In genomic region chr12:109045581-109045980, GRCm38 (mm10) we compare ENCODE assay signal across 21 mouse cellular contexts. TPM values are rescaled to one million over a fixed set of nuclear protein-coding genes. Genes with fewer than 3 reads are reported as not detected.
DNase-seq lines count a peak whose midpoint lies in the region; ATAC-seq lines count a peak whose summit lies in the region.
"Had no signal": no experiment of that assay in that cellular context is flagged by ENCODE, and none has a peak within 500 bp of the region (broad histone marks: within the 10 kb centered on the region; RNA-seq: fewer than 3 reads in every experiment).

No protein-coding gene starts in this region.

- H3K4me3 ChIP-seq in embryonic facial prominence, embryonic 10.5 days: no peak overlapping the region
- H3K4me3 ChIP-seq in forebrain, embryonic 11.5 days (ENCODE audit: low read depth, low read length): no peak overlapping the region

- H3K27me3 ChIP-seq in embryonic facial prominence, embryonic 10.5 days (replicated peaks; ENCODE audit: low read depth, poor library complexity, severe bottlenecking): peaks cover 80% of the 10 kb centered on the region
- H3K27me3 ChIP-seq in forebrain, embryonic 11.5 days (ENCODE audit: control insufficient read depth, insufficient read depth, low read length): peaks cover 5% of the 10 kb centered on the region; the same call in 1 of the 2 replicates

- H3K4me1 ChIP-seq in embryonic facial prominence, embryonic 10.5 days: peaks cover 20% of the 10 kb centered on the region
- no peaks in the 10 kb centered on the region for H3K4me1 ChIP-seq in forebrain, embryonic 11.5 days (replicated peaks; ENCODE audit: control insufficient read depth, insufficient read depth, low read length)

- peak; percentile 56; the same call in 1 of the 2 replicates for ATAC-seq in frontal cortex, adult (ENCODE audit: low TSS enrichment)
- no peak for ATAC-seq in forebrain, embryonic 11.5 days (replicated peaks; ENCODE audit: low FRiP score)
- ATAC-seq: activated CD4-positive, CD25-positive, alpha-beta regulatory T cell, adult 4 months; CD4-positive, CD25-positive, alpha-beta regulatory T cell, adult 4 months; Patski had no signal

- no peaks in the 10 kb centered on the region for H3K36me3 ChIP-seq in embryonic facial prominence, embryonic 10.5 days (replicated peaks)
- H3K36me3 ChIP-seq in forebrain, embryonic 11.5 days (ENCODE audit: control insufficient read depth, insufficient read depth, low read length): no peaks in the 10 kb centered on the region
- H3K36me3 ChIP-seq: G1E had no signal

- H3K9me3 ChIP-seq in embryonic facial prominence, embryonic 10.5 days: no peaks in the 10 kb centered on the region
- H3K9me3 ChIP-seq in forebrain, embryonic 11.5 days (ENCODE audit: control insufficient read depth, low read length): no peaks in the 10 kb centered on the region

- H3K27ac ChIP-seq in embryonic facial prominence, embryonic 10.5 days (replicated peaks): 0 out of 2 replicates have a peak overlapping the region, but pooled peaks have one; percentile 5
- H3K27ac ChIP-seq in forebrain, embryonic 11.5 days (ENCODE audit: low read depth, low read length): no peak overlapping the region

- no peak for DNase-seq in frontal cortex, postnatal 10 days (ENCODE audit: low spot score in 2 of 2)
- peak; percentile 50 for DNase-seq in brain, adult 2 months (ENCODE audit: low read depth, low spot score)
- no peak for DNase-seq in embryonic facial prominence, embryonic 10.5 days (ENCODE audit: low spot score)
- no peak for DNase-seq in forebrain, embryonic 11.5 days (ENCODE audit: low spot score)
- DNase-seq in kidney, postnatal 25 days: no peak
- DNase-seq: adrenal gland, adult 2 months; adrenal gland, adult 8-10 months; adrenal gland, postnatal 10 days; adrenal gland, postnatal 14 days; adrenal gland, postnatal 25 days; adrenal gland, postnatal 36 days; B cell, adult 2 months; cerebellum, adult 11 months; cerebellum, adult 11-12 months; cerebellum, adult 18-20 months; cerebellum, adult 2 months had no signal

- H3K9ac ChIP-seq in forebrain, embryonic 11.5 days (ENCODE audit: low read length): no peak overlapping the region

- WGBS in embryonic facial prominence, embryonic 10.5 days: 85% methylated on average over 7 of the region's 7 CpGs
- 85% methylated on average over 7 of the region's 7 CpGs for WGBS in forebrain, embryonic 11.5 days

- H3K4me2 ChIP-seq in forebrain, embryonic 11.5 days (ENCODE audit: low read depth, low read length, severe bottlenecking): no peak overlapping the region

RNA-seq across cellular contexts. Expression of gene Begain, which starts 22.4 kb away (rescaled TPM):
- 2.3 and 3.1 TPM in 2 replicates for polyA plus RNA-seq in embryonic facial prominence, embryonic 10.5 days (2016; fragmentation: Nextera tagmentation; extraction: Ambion mirVana)
- 6.6 and 7.3 TPM in 2 replicates for polyA plus RNA-seq in forebrain, embryonic 11.5 days (2014; fragmentation: Nextera tagmentation; extraction: Ambion mirVana)
- polyA plus RNA-seq: activated CD4-positive, CD25-positive, alpha-beta regulatory T cell, adult 4 months; G1E had no signal
